Mouse (Mus musculus) right cerebral cortex, postnatal 36 days (tissue): ENCODE results near the gene Serpina5.

ENCODE experiments used
- DNase-seq, 2 experiments: peaks; one replicate each; pipeline ENCODE4 v3.0.0; 2022; ENCODE audit warnings: low spot score in 2 of 2, mixed read lengths in 1 of 2

Gene Serpina5

GRCm38 (mm10) chr12:104127696-104128095 lies 26.8 kb downstream of the Serpina5 start, which contains the start of gene Serpina3b:
Gene Serpina3b, plus strand, starts transcription at chr12:104127996.
- DNase-seq: no peak

GRCm38 (mm10) chr12:104131041-104131440 lies 30.1 kb downstream of the Serpina5 start:
- DNase-seq: no peak

DNA sequence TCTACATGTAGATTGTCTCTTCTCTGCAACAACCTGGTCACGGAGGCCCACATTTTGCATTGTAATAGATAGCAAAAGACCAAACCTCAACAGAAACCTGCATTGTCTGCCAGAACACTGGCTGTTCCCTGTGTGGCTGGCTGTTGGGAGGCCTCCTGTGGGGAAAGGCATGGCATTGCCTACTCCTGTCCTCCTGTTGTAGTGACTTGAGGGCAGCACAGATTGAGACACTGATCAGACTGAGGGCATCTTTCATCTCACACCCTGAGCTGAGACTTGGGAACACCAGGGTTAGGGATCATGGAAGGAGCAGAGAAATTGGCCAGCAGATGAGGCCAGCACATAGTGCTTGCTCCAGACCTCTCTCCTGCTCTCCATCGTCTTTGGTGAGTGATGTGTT lies 37.3 kb downstream of the Serpina5 start:
- DNase-seq: no peak

- DNase-seq: no peak
These were observed 39.7 kb downstream of the Serpina5 start for GRCm38 (mm10) chr12:104140543-104141103.

DNA sequence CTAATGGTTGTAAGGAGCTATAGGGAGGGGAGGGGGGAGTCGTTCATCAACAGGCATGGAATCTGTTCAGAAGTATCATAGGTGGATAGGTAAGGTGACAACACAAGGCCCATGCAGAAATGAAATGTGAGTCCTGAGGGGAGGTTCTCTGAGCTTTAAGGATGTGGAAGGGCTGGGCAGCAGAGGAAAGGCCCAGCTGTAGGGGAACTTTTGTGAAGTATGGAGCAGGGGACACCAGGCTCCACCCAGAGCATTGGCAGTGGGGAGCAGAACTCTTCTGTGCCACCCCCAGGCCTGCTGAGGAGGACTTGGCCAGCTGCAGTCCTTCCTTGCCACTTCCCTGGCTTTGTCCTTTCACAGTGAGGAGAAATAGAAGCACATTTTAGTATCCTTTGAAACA lies 40.6 kb downstream of the Serpina5 start:
- DNase-seq: no peak

DNA sequence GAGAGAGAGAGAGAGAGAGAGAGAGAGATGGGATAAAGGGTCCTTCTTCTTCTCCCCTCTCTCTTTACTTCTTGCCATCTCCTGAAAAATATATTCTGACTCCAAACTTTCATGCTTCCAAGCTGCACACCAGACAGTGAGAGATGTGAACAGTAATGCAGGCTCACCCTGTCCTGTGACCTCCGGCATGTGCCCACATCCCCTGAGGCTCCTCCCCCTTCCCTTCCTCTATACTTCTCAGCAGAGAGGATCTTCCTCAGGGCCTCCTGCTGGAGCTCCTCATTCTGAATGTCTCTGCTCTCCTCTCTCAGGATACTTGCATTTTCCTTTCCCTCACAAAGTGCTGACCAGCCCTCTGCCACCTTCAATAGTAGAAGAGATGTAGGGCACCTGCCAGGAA lies 41.5 kb downstream of the Serpina5 start:
- DNase-seq: no peak

GRCm38 (mm10) chr12:104143286-104143685 lies 42.4 kb downstream of the Serpina5 start:
- DNase-seq: no peak

DNA sequence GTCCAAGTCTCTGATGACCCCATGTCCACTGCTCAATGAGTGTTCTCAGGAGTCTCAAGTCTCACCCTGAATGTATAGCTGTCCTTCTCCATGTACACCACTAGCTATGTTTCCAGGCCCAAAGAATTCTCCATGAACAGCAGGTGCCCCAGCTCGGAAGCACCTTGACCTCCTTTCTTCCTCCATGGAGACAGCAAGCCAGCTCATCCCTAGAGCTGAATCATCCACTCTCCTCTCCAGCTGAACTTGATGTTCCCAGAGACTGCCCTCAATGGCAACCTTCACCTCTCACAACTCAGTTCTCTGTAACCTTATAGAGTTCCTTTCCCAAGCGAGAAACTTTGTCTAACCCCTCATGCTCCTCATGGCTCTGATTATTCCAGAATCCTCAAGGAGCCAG lies 44.7 kb downstream of the Serpina5 start:
- no peak for DNase-seq

GRCm38 (mm10) chr12:104151989-104152388 lies 51.1 kb downstream of the Serpina5 start:
- no peak for DNase-seq

- DNase-seq: no peak
These were observed 52.2 kb downstream of the Serpina5 start for GRCm38 (mm10) chr12:104153041-104153645.

DNA sequence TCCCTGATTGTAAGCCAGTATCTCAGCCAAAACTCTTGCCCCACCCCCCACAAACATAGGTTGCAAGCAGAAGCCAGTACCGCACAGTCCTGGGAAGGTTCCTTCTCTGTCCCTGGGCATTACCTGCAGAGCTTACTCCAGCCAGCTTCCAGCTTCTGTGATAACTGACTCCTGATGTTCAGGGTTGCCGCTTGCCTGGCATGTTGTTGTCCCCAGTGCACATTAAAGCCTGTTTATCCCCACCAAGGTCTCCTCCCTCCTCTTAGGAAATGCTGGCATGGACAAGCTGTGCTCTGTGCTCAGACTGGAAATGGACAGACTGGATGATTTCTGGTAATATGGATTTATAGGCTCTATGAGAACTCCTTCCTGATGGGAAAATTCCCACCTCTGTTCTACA lies 52.7 kb downstream of the Serpina5 start, which contains the start of gene Serpina3c:
Gene Serpina3c (minus strand): TSS at position 215 of the 400 bp plus-strand sequence.
- DNase-seq: no peak
